Mouse (Mus musculus) intestine, embryonic 14.5 days (tissue): Measurements from ENCODE around the gene Ptprg. TPM values are rescaled to one million over a fixed set of nuclear protein-coding genes. Genes with fewer than 3 reads are reported as not detected.

ENCODE experiments used
- ATAC-seq: fragments of 200-750 bp; cut with Nextera tagmentation; replicated peaks from 2 replicates; pipeline ENCODE4 v1.8.0; 2017; ENCODE audit warnings: low read depth, moderate number of reproducible peaks, moderate TSS enrichment, moderate library complexity; ENCODE audit not compliant: low FRiP score, low TSS enrichment
- DNase-seq: peaks from one replicate; pipeline ENCODE4 v3.0.0-alpha.2; 2018; ENCODE audit warnings: low spot score
- H3K27ac ChIP-seq: fragments of 300-500 bp; sonication (generic); 2 replicates; pipeline ENCODE4 v1.5.1; 2014; ENCODE audit warnings: low read depth, mild to moderate bottlenecking, control low read depth
- H3K27me3 ChIP-seq: fragments of 300-500 bp; sonication (generic); replicated peaks from 2 replicates; pipeline ENCODE4 v1.6.1; 2014; ENCODE audit warnings: low read length, control low read depth; ENCODE audit not compliant: control insufficient read depth, insufficient read depth
- H3K36me3 ChIP-seq: fragments of 300-500 bp; sonication (generic); 2 replicates; pipeline ENCODE4 v1.6.1; 2014; ENCODE audit warnings: low read length, control low read depth; ENCODE audit not compliant: control insufficient read depth, insufficient read depth
- H3K4me1 ChIP-seq: fragments of 300-500 bp; sonication (generic); replicated peaks from 2 replicates; pipeline ENCODE4 v1.6.1; 2014; ENCODE audit warnings: low read length, control low read depth, mixed read lengths; ENCODE audit not compliant: control insufficient read depth, insufficient read depth
- H3K4me2 ChIP-seq: fragments of 300-500 bp; sonication (generic); 2 replicates; pipeline ENCODE4 v1.6.1; 2014; ENCODE audit warnings: low read length
- H3K4me3 ChIP-seq: fragments of 300-500 bp; sonication (generic); 2 replicates; pipeline ENCODE4 v1.5.1; 2014; ENCODE audit warnings: low read depth, low read length, control low read depth, mixed read lengths
- H3K9ac ChIP-seq: fragments of 300-500 bp; sonication (generic); 2 replicates; pipeline ENCODE4 v1.6.1; 2014; ENCODE audit warnings: mild to moderate bottlenecking, low read length
- H3K9me3 ChIP-seq: fragments of 300-500 bp; sonication (generic); 2 replicates; pipeline ENCODE4 v1.6.1; 2016; ENCODE audit warnings: low read length, control low read depth; ENCODE audit not compliant: control insufficient read depth
- WGBS: fragments of 180-500 bp; shearing (Covaris S2); extraction: QIAGEN DNeasy Blood & Tissue Kit; methylation state at CpG from one replicate; pipeline ENCODE4 v1.1.7; 2014; 5-methylcytosine and 5-hydroxymethylcytosine counted together
- polyA plus RNA-seq: library from polyadenylated mRNA; unstranded; fragments of >200 nt; fragmentation: Nextera tagmentation; extraction: Ambion mirVana; gene quantifications from 2 replicates; pipeline ENCODE4 v1.2.1, GENCODE M21; 2014

Ptprg gene
- polyA plus RNA-seq, 1 experiment from 2014 or later: 25.1 TPM

GRCm38 (mm10) chr14:11997555-11997954 is 444.2 kb downstream of the Ptprg start:
- ATAC-seq (no peak), DNase-seq (no peak)
- H3K9ac ChIP-seq: no peak overlapping the region

DNA sequence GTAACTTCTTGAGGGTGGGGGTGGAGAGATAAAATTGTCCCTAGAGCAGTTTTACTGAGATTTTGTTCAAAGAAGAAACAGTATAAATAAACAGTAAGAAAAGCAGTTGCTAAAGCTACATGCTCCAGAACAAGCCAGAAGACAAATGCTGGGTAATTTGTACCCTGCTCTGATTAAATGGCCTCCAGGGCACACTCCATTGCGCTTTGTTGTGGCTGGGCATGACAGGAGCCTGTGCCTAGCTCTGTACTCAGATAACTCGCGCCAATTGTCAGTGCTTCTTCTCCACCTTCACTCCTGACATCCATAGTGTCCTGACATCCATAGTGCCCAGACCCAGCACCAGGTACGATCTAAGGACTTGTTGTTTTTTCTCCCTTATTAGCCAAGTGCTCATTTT is 445.1 kb downstream of the Ptprg start:
- Histone ChIP-seq H3K27ac (no peak overlapping the region), H3K27me3 (no peaks in the 10 kb centered on the region), H3K4me3 (no peak overlapping the region), H3K36me3 (no peaks in the 10 kb centered on the region), H3K4me1 (no peaks in the 10 kb centered on the region), H3K9ac (no peak overlapping the region), H3K9me3 (no peaks in the 10 kb centered on the region), H3K4me2 (no peak overlapping the region)
- no peak for DNase-seq
- no peak for ATAC-seq
- whole genome bisulfite sequencing: 72% methylated on average over 4 of the region's 4 CpGs

More at GRCm38 (mm10) chr14:11997555-11997954, 444.2 kb downstream of the Ptprg start:
- Histone ChIP-seq H3K36me3 (no peaks in the 10 kb centered on the region), H3K4me2 (no peak overlapping the region), H3K9me3 (no peaks in the 10 kb centered on the region), H3K27ac (no peak overlapping the region), H3K4me1 (no peaks in the 10 kb centered on the region), H3K4me3 (no peak overlapping the region), H3K27me3 (no peaks in the 10 kb centered on the region)
- 69% methylated on average over 6 of the region's 6 CpGs for WGBS

DNA sequence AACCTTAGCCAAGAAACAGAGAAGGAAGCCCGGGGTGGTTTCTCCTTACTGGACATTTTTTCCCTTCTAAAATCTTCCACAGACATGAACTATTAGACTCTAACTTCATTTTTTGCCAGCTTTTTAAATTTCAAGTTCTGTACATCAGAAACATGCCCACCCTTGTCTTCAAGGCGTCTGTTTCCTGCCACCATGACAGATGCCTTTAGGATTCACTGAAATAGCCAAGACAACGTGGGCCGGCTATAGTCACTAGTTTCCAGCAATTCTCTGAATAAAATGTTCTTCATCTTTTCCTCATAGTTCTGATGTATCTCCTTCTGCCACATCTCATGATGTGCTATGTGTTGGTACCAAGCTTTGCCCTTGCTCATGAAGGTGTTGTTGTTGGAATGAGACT is 450.7 kb downstream of the Ptprg start:
- Histone ChIP-seq H3K4me3 (no peak overlapping the region), H3K36me3 (no peaks in the 10 kb centered on the region), H3K9ac (no peak overlapping the region), H3K9me3 (no peaks in the 10 kb centered on the region), H3K4me1 (no peaks in the 10 kb centered on the region), H3K27ac (no peak overlapping the region), H3K4me2 (no peak overlapping the region), H3K27me3 (no peaks in the 10 kb centered on the region)
- no peak for DNase-seq
- no peak for ATAC-seq
- WGBS: 72% methylated on average over 4 of the region's 4 CpGs

GRCm38 (mm10) chr14:12011766-12012165 is 458.4 kb downstream of the Ptprg start:
- WGBS: 74% methylated on average over 5 of the region's 5 CpGs
- DNase-seq: no peak
- Histone ChIP-seq H3K9ac (no peak overlapping the region), H3K4me2 (no peak overlapping the region), H3K36me3 (no peaks in the 10 kb centered on the region), H3K27ac (no peak overlapping the region), H3K4me3 (no peak overlapping the region), H3K27me3 (no peaks in the 10 kb centered on the region), H3K4me1 (no peaks in the 10 kb centered on the region), H3K9me3 (no peaks in the 10 kb centered on the region)
- ATAC-seq: no peak

DNA sequence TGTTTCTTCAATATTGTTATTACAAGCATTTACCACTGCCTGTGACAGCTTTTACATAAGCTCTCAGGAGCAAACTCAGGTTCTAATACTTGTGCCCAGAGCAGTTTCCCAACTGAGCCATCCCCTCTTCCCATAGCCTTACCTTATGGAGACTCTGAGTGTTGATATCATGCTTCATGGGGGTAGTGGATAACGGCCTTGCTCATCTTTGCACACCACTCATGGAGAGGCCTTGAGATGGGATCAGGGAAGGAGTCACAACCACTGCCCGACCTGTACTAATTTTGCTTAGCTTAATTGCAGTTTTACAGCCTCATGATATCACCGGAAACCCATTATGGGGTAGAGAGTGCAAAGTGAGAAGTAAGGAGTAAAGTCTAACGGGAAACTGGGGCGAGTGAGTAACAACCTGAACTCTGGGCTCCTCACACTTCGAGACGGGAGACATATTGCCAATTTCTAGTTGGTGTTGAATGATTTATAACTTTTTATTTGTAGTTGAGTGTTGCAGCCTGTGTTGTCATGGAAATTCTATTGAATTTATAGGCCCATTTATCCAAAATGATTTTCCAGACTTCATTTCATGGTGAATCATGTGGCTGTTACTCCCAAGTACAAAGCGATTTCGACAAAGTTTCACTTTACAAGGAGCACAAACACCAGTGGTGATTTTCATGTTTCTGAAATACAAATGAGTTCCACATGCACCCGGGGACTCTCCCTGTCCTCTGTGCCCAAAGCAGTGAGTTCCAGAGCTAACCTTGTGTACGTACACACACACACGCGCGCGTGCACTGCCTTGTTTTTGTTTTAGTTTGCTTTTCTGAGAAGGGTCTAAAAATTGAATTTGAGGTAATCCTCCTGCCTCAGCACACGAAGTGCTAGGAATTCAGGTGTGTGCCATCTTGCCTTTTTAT is 472.7 kb downstream of the Ptprg start:
- H3K27ac ChIP-seq: no peak overlapping the region
- ATAC-seq (no peak), DNase-seq (no peak)
- H3K36me3 ChIP-seq: no peaks in the 10 kb centered on the region
- no peaks in the 10 kb centered on the region for H3K4me1 ChIP-seq
- H3K9me3 ChIP-seq: peaks cover 5% of the 10 kb centered on the region; the same call in 1 of the 2 replicates
- H3K4me2 ChIP-seq: no peak overlapping the region
- no peak overlapping the region for H3K4me3 ChIP-seq
- 85% methylated on average over 16 of the region's 16 CpGs for WGBS
- no peaks in the 10 kb centered on the region for H3K27me3 ChIP-seq
- H3K9ac ChIP-seq: no peak overlapping the region

GRCm38 (mm10) chr14:12027247-12027646 is 473.9 kb downstream of the Ptprg start:
- Histone ChIP-seq H3K4me3 (no peak overlapping the region), H3K36me3 (no peaks in the 10 kb centered on the region), H3K4me1 (no peaks in the 10 kb centered on the region), H3K9me3 (peaks cover 5% of the 10 kb centered on the region; the same call in 1 of the 2 replicates), H3K4me2 (no peak overlapping the region), H3K27ac (no peak overlapping the region), H3K27me3 (no peaks in the 10 kb centered on the region), H3K9ac (no peak overlapping the region)
- 83% methylated on average over 8 of the region's 8 CpGs for WGBS
- no peak for ATAC-seq
- DNase-seq: no peak

DNA sequence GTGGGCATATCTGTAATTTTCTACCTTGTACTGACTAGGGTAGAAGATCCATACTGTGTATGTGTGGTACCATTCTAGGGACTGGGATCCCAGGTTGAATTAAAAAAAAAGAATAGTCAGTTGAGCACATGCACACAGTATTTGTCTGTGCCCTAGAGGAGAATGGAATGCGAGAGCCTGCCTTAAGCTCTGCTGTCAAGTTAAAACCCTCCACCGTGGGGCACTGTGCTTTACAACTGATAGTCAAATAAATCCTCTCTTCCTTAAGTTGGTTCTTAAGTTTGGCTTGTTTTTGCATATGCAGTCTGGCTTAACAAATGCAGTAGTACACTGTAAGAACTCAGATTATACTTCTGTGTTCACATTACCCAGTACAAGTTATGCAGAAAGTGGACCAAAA is 476.6 kb downstream of the Ptprg start:
- Histone ChIP-seq H3K27ac (no peak overlapping the region), H3K4me3 (no peak overlapping the region), H3K4me1 (no peaks in the 10 kb centered on the region), H3K9ac (no peak overlapping the region), H3K4me2 (no peak overlapping the region), H3K9me3 (peaks cover 5% of the 10 kb centered on the region; the same call in 1 of the 2 replicates), H3K27me3 (no peaks in the 10 kb centered on the region), H3K36me3 (no peaks in the 10 kb centered on the region)
- DNase-seq: no peak
- no peak for ATAC-seq
- WGBS: 74% methylated on average over 2 of the region's 2 CpGs

DNA sequence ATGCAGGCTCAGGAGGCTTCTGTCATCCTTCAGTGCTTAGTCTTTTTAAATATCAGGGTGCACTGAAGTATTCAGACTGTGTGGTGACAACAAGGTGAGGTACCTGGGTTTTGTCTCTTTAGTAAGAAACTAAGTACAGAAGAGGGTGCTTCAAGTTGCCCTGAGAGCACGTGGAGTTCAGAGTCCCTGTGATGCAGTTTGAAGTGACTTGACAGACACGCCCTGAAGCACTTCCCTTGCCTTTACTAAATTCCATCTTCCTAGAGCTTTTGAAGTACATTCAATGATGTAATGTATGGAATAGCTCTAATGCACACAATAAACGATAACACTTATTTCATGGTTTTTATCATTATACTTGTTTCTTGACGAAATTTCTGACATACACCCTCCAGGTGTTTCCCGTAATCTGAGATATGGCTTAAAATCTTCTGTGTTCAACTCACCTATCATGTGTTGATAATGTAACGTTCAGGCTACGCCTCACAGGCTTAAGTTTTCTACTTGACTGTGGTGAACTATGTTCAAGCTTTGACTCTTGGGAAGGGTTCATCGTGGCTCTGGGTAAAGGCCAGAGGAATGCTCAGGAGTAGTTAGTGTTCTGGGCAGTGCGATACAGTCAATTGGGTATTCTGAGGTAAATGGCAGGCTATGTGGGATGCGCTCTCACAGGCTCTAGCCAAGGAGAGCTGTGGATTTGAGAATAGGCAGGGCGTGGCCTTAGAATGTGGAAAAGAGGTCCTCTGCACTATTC is 483.4 kb downstream of the Ptprg start:
- Histone ChIP-seq H3K27me3 (no peaks in the 10 kb centered on the region), H3K9ac (no peak overlapping the region), H3K27ac (no peak overlapping the region), H3K9me3 (no peaks in the 10 kb centered on the region), H3K4me2 (no peak overlapping the region), H3K4me3 (no peak overlapping the region), H3K4me1 (no peaks in the 10 kb centered on the region), H3K36me3 (no peaks in the 10 kb centered on the region)
- DNase-seq: no peak
- WGBS: 85% methylated on average over 11 of the region's 11 CpGs
- no peak for ATAC-seq
